Mouse (Mus musculus) hindbrain, embryonic 11.5 days (tissue): Measurements from ENCODE around the gene Ugt1a6a. TPM values are rescaled to one million over a fixed set of nuclear protein-coding genes. Genes with fewer than 3 reads are reported as not detected.

ENCODE experiments used
- ATAC-seq: fragments of 200-750 bp; cut with Nextera tagmentation; 2 replicates; pipeline ENCODE4 v1.8.0; 2017; ENCODE audit warnings: mild to moderate bottlenecking, moderate TSS enrichment, moderate library complexity; ENCODE audit not compliant: low FRiP score
- DNase-seq: peaks from one replicate; pipeline ENCODE4 v3.0.0-alpha.2; 2015; ENCODE audit warnings: low spot score
- H3K27ac ChIP-seq: fragments of 300-500 bp; sonication (generic); 2 replicates; pipeline ENCODE4 v1.5.1; 2014; ENCODE audit warnings: mild to moderate bottlenecking, low read depth, low read length
- H3K27me3 ChIP-seq: fragments of 300-500 bp; sonication (generic); 2 replicates; pipeline ENCODE4 v1.6.1; 2014; ENCODE audit warnings: mild to moderate bottlenecking, low read length, moderate library complexity, mixed read lengths; ENCODE audit not compliant: control insufficient read depth, insufficient read depth
- H3K36me3 ChIP-seq: fragments of 300-500 bp; sonication (generic); 2 replicates; pipeline ENCODE4 v1.6.1; 2014; ENCODE audit warnings: mild to moderate bottlenecking, low read length, moderate library complexity, mixed read lengths; ENCODE audit not compliant: control insufficient read depth, insufficient read depth
- H3K4me1 ChIP-seq: fragments of 300-500 bp; sonication (generic); replicated peaks from 2 replicates; pipeline ENCODE4 v1.6.1; 2014; ENCODE audit warnings: low read length, mixed read lengths; ENCODE audit not compliant: control insufficient read depth, insufficient read depth
- H3K4me2 ChIP-seq: fragments of 300-500 bp; sonication (generic); replicated peaks from 2 replicates; pipeline ENCODE4 v1.6.1; 2014; ENCODE audit warnings: mild to moderate bottlenecking, low read depth, low read length
- H3K4me3 ChIP-seq: fragments of 300-500 bp; sonication (generic); 2 replicates; pipeline ENCODE4 v1.5.1; 2014; ENCODE audit warnings: low read depth, low read length
- H3K9ac ChIP-seq: fragments of 300-500 bp; sonication (generic); 2 replicates; pipeline ENCODE4 v1.6.1; 2014; ENCODE audit warnings: low read depth, low read length
- H3K9me3 ChIP-seq: fragments of 300-500 bp; sonication (generic); 2 replicates; pipeline ENCODE4 v1.6.1; 2016; ENCODE audit warnings: low read length; ENCODE audit not compliant: control insufficient read depth
- WGBS: fragments of 180-500 bp; shearing (Covaris S2); extraction: QIAGEN DNeasy Blood & Tissue Kit; methylation state at CpG from one replicate; pipeline ENCODE4 v1.1.7; 2014; 5-methylcytosine and 5-hydroxymethylcytosine counted together
- polyA plus RNA-seq: library from polyadenylated mRNA; unstranded; fragments of >200 nt; fragmentation: Nextera tagmentation; extraction: Ambion mirVana; gene quantifications from 2 replicates; pipeline ENCODE4 v1.2.1, GENCODE M21; 2014

Gene Ugt1a6a
- polyA plus RNA-seq, 1 experiment from 2014 or later = 0.49 TPM

GRCm38 (mm10) chr1:88232664-88233380, 98.2 kb downstream of the Ugt1a6a start:
- Histone ChIP-seq H3K9me3 (peaks cover 95% of the 10 kb centered on the region), H3K27me3 (no peaks in the 10 kb centered on the region), H3K9ac (no peak overlapping the region), H3K36me3 (no peaks in the 10 kb centered on the region), H3K4me3 (no peak overlapping the region), H3K27ac (no peak overlapping the region), H3K4me1 (no peaks in the 10 kb centered on the region), H3K4me2 (no peak overlapping the region)
- 56% methylated on average over 3 of the region's 3 CpGs for WGBS
- ATAC-seq = no peak
- DNase-seq = no peak

GRCm38 (mm10) chr1:88233421-88234247, 99.0 kb downstream of the Ugt1a6a start:
- H3K4me1 ChIP-seq = no peaks in the 10 kb centered on the region
- no peak overlapping the region for H3K4me3 ChIP-seq
- H3K27me3 ChIP-seq = no peaks in the 10 kb centered on the region
- H3K9ac ChIP-seq = no peak overlapping the region
- DNase-seq = no peak
- H3K9me3 ChIP-seq = peaks cover 95% of the 10 kb centered on the region
- WGBS = 67% methylated on average over 14 of the region's 14 CpGs
- H3K4me2 ChIP-seq = no peak overlapping the region
- no peaks in the 10 kb centered on the region for H3K36me3 ChIP-seq
- no peak overlapping the region for H3K27ac ChIP-seq
- ATAC-seq = no peak

GRCm38 (mm10) chr1:88234248-88234610, 99.6 kb downstream of the Ugt1a6a start:
- Histone ChIP-seq H3K9ac (no peak overlapping the region), H3K4me1 (no peaks in the 10 kb centered on the region), H3K36me3 (no peaks in the 10 kb centered on the region), H3K9me3 (peaks cover 95% of the 10 kb centered on the region), H3K4me3 (no peak overlapping the region), H3K4me2 (no peak overlapping the region), H3K27me3 (no peaks in the 10 kb centered on the region), H3K27ac (no peak overlapping the region)
- no peak for DNase-seq
- 66% methylated on average over 4 of the region's 4 CpGs for WGBS
- no peak for ATAC-seq

GRCm38 (mm10) chr1:88234646-88235045, 100.0 kb downstream of the Ugt1a6a start:
- no peaks in the 10 kb centered on the region for H3K27me3 ChIP-seq
- H3K4me2 ChIP-seq = no peak overlapping the region
- no peak overlapping the region for H3K4me3 ChIP-seq
- 46% methylated on average over 5 of the region's 5 CpGs for WGBS
- H3K4me1 ChIP-seq = no peaks in the 10 kb centered on the region
- ATAC-seq (no peak), DNase-seq (no peak)
- no peak overlapping the region for H3K9ac ChIP-seq
- H3K9me3 ChIP-seq = peaks cover 95% of the 10 kb centered on the region
- H3K36me3 ChIP-seq = no peaks in the 10 kb centered on the region
- no peak overlapping the region for H3K27ac ChIP-seq

GRCm38 (mm10) chr1:88235046-88235893, 100.7 kb downstream of the Ugt1a6a start:
- Histone ChIP-seq H3K9me3 (peaks cover 95% of the 10 kb centered on the region), H3K36me3 (no peaks in the 10 kb centered on the region), H3K4me2 (no peak overlapping the region), H3K9ac (no peak overlapping the region), H3K27ac (no peak overlapping the region), H3K4me3 (no peak overlapping the region), H3K27me3 (no peaks in the 10 kb centered on the region), H3K4me1 (no peaks in the 10 kb centered on the region)
- WGBS = 65% methylated on average over 11 of the region's 11 CpGs
- ATAC-seq = no peak
- no peak for DNase-seq

- no peaks in the 10 kb centered on the region for H3K27me3 ChIP-seq
- H3K9me3 ChIP-seq = peaks cover 95% of the 10 kb centered on the region
- no peak overlapping the region for H3K27ac ChIP-seq
- no peak overlapping the region for H3K9ac ChIP-seq
- no peaks in the 10 kb centered on the region for H3K36me3 ChIP-seq
- H3K4me1 ChIP-seq = no peaks in the 10 kb centered on the region
- DNase-seq = no peak
- H3K4me3 ChIP-seq = no peak overlapping the region
- no peak overlapping the region for H3K4me2 ChIP-seq
- ATAC-seq = no peak
- 68% methylated on average over 4 of the region's 4 CpGs for WGBS
Measured at GRCm38 (mm10) chr1:88235894-88236415, 101.3 kb downstream of the Ugt1a6a start.

- no peaks in the 10 kb centered on the region for H3K36me3 ChIP-seq
- H3K27ac ChIP-seq = no peak overlapping the region
- H3K4me1 ChIP-seq = no peaks in the 10 kb centered on the region
- H3K9me3 ChIP-seq = peaks cover 90% of the 10 kb centered on the region
- no peak for DNase-seq
- WGBS = 81% methylated on average over 5 of the region's 5 CpGs
- ATAC-seq = no peak
- H3K9ac ChIP-seq = no peak overlapping the region
- H3K27me3 ChIP-seq = no peaks in the 10 kb centered on the region
- no peak overlapping the region for H3K4me3 ChIP-seq
- H3K4me2 ChIP-seq = no peak overlapping the region
Measured at GRCm38 (mm10) chr1:88237311-88237710, 102.7 kb downstream of the Ugt1a6a start.

GRCm38 (mm10) chr1:88238771-88239170, 104.2 kb downstream of the Ugt1a6a start:
- Histone ChIP-seq H3K36me3 (no peaks in the 10 kb centered on the region), H3K9me3 (peaks cover 88% of the 10 kb centered on the region), H3K27ac (no peak overlapping the region), H3K4me3 (no peak overlapping the region), H3K27me3 (no peaks in the 10 kb centered on the region), H3K9ac (no peak overlapping the region), H3K4me2 (no peak overlapping the region), H3K4me1 (no peaks in the 10 kb centered on the region)
- ATAC-seq = no peak
- DNase-seq = no peak
- 79% methylated on average over 6 of the region's 6 CpGs for WGBS
